Mouse (Mus musculus): ENCODE results near the gene Timm23.

- no peak for TF ChIP-seq CTCF (IDR thresholded peaks at IDR 0.05; ENCODE audit: low read depth, low read length)
- no peak for TF ChIP-seq POLR2A (IDR thresholded peaks at IDR 0.05; ENCODE audit: borderline replicate concordance, low read depth, low read length)
Observed at GRCm38 (mm10) chr14:32140359-32140965, 61.2 kb downstream of the Timm23 start.
